Mouse (Mus musculus) left cerebral cortex, postnatal 10 days (tissue): ENCODE results near the gene Gm43738. TPM values are rescaled to one million over a fixed set of nuclear protein-coding genes. Genes with fewer than 3 reads are reported as not detected.
A peak's percentile ranks its signal among the peaks of the same experiment; 100 is the strongest.

Experiments
- DNase-seq, 2 experiments: peaks; one replicate each; pipeline ENCODE4 v3.0.0; 2021 to 2022; ENCODE audit warnings: low spot score in 2 of 2, mixed read lengths in 1 of 2; ENCODE audit errors: extremely low spot score in 1 of 2
- intact Hi-C: fragments of 180-260 bp; cut with DNase I; formaldehyde crosslinking; loops from one replicate; pipeline ENCODE4 v1.15.1; 2025
- total RNA-seq, 2 experiments: library from RNA; stranded (reverse); gene quantifications; 2 replicates each; pipeline ENCODE4 v1.2.3; 2021

The Gm43738 gene
- total RNA-seq = under 1 TPM in 1 of 2 experiments, not detected in 1; 0.19 TPM

GRCm38 (mm10) chr3:89100811-89101210 is at the start of gene Gm43738:
Gm43738 (minus strand) TSS chr3:89101099.
- intact Hi-C loops = no loop called here
- peak in 1 of 2 experiments; percentile 71 for DNase-seq

GRCm38 (mm10) chr3:89148567-89148966 is 47.7 kb upstream of the Gm43738 start:
- intact Hi-C loops = no loop called here
- no peak for DNase-seq

- intact Hi-C loops = no loop called here
- DNase-seq = no peak
Observed at GRCm38 (mm10) chr3:89147979-89148311, 47.0 kb upstream of the Gm43738 start.

- intact Hi-C loops = no loop called here
- no peak for DNase-seq
Observed at GRCm38 (mm10) chr3:89147101-89147978, 46.4 kb upstream of the Gm43738 start.

GRCm38 (mm10) chr3:89145566-89145965 is 44.7 kb upstream of the Gm43738 start:
- intact Hi-C loops = no loop called here
- no peak for DNase-seq

GRCm38 (mm10) chr3:89144821-89145220 is 43.9 kb upstream of the Gm43738 start:
- no peak for DNase-seq
- intact Hi-C loops = no loop called here

- intact Hi-C loops = no loop called here
- DNase-seq = no peak
Observed at GRCm38 (mm10) chr3:89136365-89136764, 35.5 kb upstream of the Gm43738 start.

GRCm38 (mm10) chr3:89135958-89136357 is 35.1 kb upstream of the Gm43738 start, which contains the start of gene Pklr:
Pklr (plus strand) TSS chr3:89136142.
- intact Hi-C loops = no loop called here
- no peak for DNase-seq

- no peak for DNase-seq
- intact Hi-C loops = no loop called here
Observed at GRCm38 (mm10) chr3:89133752-89134151, 32.9 kb upstream of the Gm43738 start.

GRCm38 (mm10) chr3:89133063-89133450 is 32.2 kb upstream of the Gm43738 start:
- DNase-seq = no peak
- intact Hi-C loops = no loop called here

- intact Hi-C loops = no loop called here
- peak in 1 of 2 experiments; percentile 63 for DNase-seq
Observed at GRCm38 (mm10) chr3:89132285-89133062, 31.6 kb upstream of the Gm43738 start.

- intact Hi-C loops = no loop called here
- DNase-seq = peak in 1 of 2 experiments; percentile 56
Observed at GRCm38 (mm10) chr3:89131816-89132215, 30.9 kb upstream of the Gm43738 start.

GRCm38 (mm10) chr3:89129908-89130307 is 29.0 kb upstream of the Gm43738 start:
- DNase-seq = no peak
- intact Hi-C loops = no loop called here

- intact Hi-C loops = no loop called here
- DNase-seq = no peak
Observed at GRCm38 (mm10) chr3:89125981-89126380, 25.1 kb upstream of the Gm43738 start.

GRCm38 (mm10) chr3:89124241-89124640 is 23.3 kb upstream of the Gm43738 start:
- intact Hi-C loops = no loop called here
- peak in 1 of 2 experiments; percentile 65 for DNase-seq

GRCm38 (mm10) chr3:89123313-89123712 is 22.4 kb upstream of the Gm43738 start:
- intact Hi-C loops = no loop called here
- no peak for DNase-seq

GRCm38 (mm10) chr3:89115522-89115921 is 14.6 kb upstream of the Gm43738 start:
- DNase-seq = no peak
- intact Hi-C loops = loop anchor here (5.0 kb wide), 1 partner anchor 42 kb away; no protein-coding TSS in a partner anchor

- intact Hi-C loops = no loop called here
- no peak for DNase-seq
Observed at GRCm38 (mm10) chr3:89113058-89113457, 12.2 kb upstream of the Gm43738 start.

- no peak for DNase-seq
- intact Hi-C loops = no loop called here
Observed at GRCm38 (mm10) chr3:89108146-89108545, 7.2 kb upstream of the Gm43738 start.

- intact Hi-C loops = no loop called here
- DNase-seq = no peak
Observed at GRCm38 (mm10) chr3:89107545-89107944, 6.6 kb upstream of the Gm43738 start.
